Mouse (Mus musculus): ENCODE results near the gene Fgf4.

The Fgf4 gene

GRCm38 (mm10) chr7:144847067-144847466, at the start of gene Fgf4:
TSS of gene Fgf4 (plus strand) at chr7:144847367.
- no peak for DNase-seq

- peak; percentile 89 for DNase-seq
These were observed 48.7 kb upstream of the Fgf4 start for GRCm38 (mm10) chr7:144798471-144798870.

- no peak for DNase-seq
These were observed 40.1 kb upstream of the Fgf4 start for GRCm38 (mm10) chr7:144807036-144807435.

GRCm38 (mm10) chr7:144807976-144808577, 39.1 kb upstream of the Fgf4 start:
- DNase-seq, result no peak

- peak; percentile 64 for DNase-seq
These were observed 35.6 kb upstream of the Fgf4 start for GRCm38 (mm10) chr7:144811521-144811920.

GRCm38 (mm10) chr7:144821901-144822300, 25.3 kb upstream of the Fgf4 start:
- no peak for DNase-seq

- no peak for DNase-seq
These were observed 23.2 kb upstream of the Fgf4 start for GRCm38 (mm10) chr7:144823988-144824387.

GRCm38 (mm10) chr7:144828369-144828768, 18.8 kb upstream of the Fgf4 start:
- no peak for DNase-seq

GRCm38 (mm10) chr7:144837891-144838488, 9.2 kb upstream of the Fgf4 start, which contains the start of gene Fgf3:
TSS of gene Fgf3 (plus strand) at chr7:144838083.
- DNase-seq, result peak; percentile 69

GRCm38 (mm10) chr7:144838522-144839503, 8.4 kb upstream of the Fgf4 start:
- peak; percentile 78 for DNase-seq

- peak; percentile 61 for DNase-seq
These were observed 1.0 kb upstream of the Fgf4 start for GRCm38 (mm10) chr7:144846158-144846557.

- DNase-seq, result no peak
These were observed 4.2 kb downstream of the Fgf4 start for GRCm38 (mm10) chr7:144851321-144851720.

GRCm38 (mm10) chr7:144854966-144855365, 7.8 kb downstream of the Fgf4 start:
- no peak for DNase-seq

GRCm38 (mm10) chr7:144857158-144857557, 10.0 kb downstream of the Fgf4 start:
- no peak for DNase-seq

GRCm38 (mm10) chr7:144857826-144858342, 10.7 kb downstream of the Fgf4 start:
- DNase-seq, result no peak

GRCm38 (mm10) chr7:144858702-144859101, 11.5 kb downstream of the Fgf4 start:
- no peak for DNase-seq

- DNase-seq, result peak; percentile 36
These were observed 14.0 kb downstream of the Fgf4 start for GRCm38 (mm10) chr7:144861056-144861768.

GRCm38 (mm10) chr7:144861769-144862070, 14.6 kb downstream of the Fgf4 start:
- DNase-seq, result peak; percentile 40

GRCm38 (mm10) chr7:144862126-144862525, 15.0 kb downstream of the Fgf4 start:
- DNase-seq, result peak; percentile 36

- DNase-seq, result no peak
These were observed 15.5 kb downstream of the Fgf4 start for GRCm38 (mm10) chr7:144862712-144863111.

GRCm38 (mm10) chr7:144863196-144863595, 16.0 kb downstream of the Fgf4 start:
- no peak for DNase-seq

GRCm38 (mm10) chr7:144864160-144864670, 17.0 kb downstream of the Fgf4 start:
- no peak for DNase-seq

GRCm38 (mm10) chr7:144867161-144867560, 20.0 kb downstream of the Fgf4 start:
- DNase-seq, result no peak

All from retina, postnatal 1 day (tissue).